Mouse (Mus musculus) liver, adult 2 months (tissue): ENCODE data around the gene Kndc1.

Source experiments
- CTCF ChIP-seq: fragments of 200-500 bp; IDR thresholded peaks from 2 replicates; pipeline ENCODE4 v1.5.1; 2011; ENCODE audit warnings: low read depth, low read length, control low read depth
- POLR2A ChIP-seq: fragments of 200-500 bp; IDR thresholded peaks from 2 replicates; pipeline ENCODE4 v1.6.1; 2011; ENCODE audit warnings: low read length, control low read depth; ENCODE audit not compliant: insufficient read depth; ENCODE audit errors: extremely low read depth

DNA sequence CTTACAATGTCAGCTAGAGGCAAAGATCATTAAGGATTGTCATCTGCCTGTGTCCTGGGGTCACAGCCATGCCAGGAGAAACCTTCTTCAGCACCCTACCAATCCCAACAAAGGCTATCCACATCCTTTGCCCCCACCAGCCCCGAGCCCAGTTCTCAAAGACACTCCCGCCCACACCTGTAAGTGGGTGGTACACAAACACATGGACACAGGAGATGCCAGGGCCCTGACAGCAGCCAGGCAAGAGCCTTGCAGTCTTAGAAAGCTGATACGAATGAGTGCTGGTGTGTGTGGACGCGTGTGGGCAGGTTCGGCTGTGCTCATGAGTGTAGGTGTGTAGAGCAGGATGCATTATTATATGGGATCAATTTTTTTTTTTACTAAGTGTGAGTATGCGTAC, 6.0 kb downstream of the Kndc1 start:
- TF ChIP-seq CTCF = no peak
- no peak for TF ChIP-seq POLR2A
